Mouse (Mus musculus) gastrocnemius, postnatal 25 days (tissue): ENCODE measurements around the gene Eef1g. TPM values are rescaled to one million over a fixed set of nuclear protein-coding genes. Genes with fewer than 3 reads are reported as not detected.
"Not testable (repeated sequence)": the region's sequence is repeated elsewhere in the genome, so short reads cannot be mapped to it uniquely, and the experiment has no call there.

Experiments
- DNase-seq: peaks from one replicate; pipeline ENCODE4 v3.0.0; 2022
- total RNA-seq, 2 experiments: library from RNA; stranded (reverse); gene quantifications; 1 replicate in 1 of 2; 2 replicates in 1 of 2; pipeline ENCODE4 v1.2.3; 2021

Gene Eef1g
- total RNA-seq, 2 experiments from 2014 or later, result 464 to 492 TPM

DNA sequence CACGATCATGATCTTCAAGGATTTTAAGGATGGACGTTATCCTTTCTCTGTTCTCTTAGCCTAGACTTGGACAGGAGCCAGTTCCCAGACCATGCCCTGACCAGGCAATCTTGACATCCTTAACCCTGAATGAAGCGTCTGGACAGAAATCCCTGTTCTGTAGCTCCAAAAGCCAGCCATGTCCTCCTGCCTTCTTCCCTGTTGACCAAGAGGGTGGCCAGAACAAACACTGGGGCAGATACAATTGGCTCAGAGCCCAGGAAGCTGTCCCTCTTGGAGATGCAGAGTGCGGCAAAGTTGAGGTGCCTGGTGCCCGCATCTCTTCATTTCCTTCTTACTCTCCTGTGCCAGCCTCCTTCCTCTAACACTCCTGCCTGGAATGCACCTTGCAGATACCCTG, 19.1 kb downstream of the Eef1g start:
- DNase-seq, result no peak

DNA sequence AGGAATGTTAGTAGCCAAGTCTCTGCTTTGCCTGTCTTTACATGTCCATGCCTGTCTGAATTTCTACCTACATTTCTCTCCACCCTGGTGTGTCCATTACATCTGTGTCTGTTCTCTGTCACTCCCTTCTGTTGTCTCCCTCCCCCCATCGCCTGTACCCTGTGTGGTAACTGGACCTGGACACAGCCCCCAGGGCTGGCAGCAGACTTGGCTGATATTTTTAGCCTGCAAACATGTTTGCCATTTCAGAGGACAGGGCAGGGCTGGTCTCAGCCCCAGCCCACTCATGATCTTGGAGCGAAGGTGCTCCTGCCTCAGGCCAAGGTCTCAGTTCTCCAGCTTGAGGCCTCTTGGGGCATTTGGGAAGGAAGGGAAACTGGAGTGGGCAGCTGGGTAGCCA, 21.0 kb downstream of the Eef1g start:
- peak; percentile 85 for DNase-seq

DNA sequence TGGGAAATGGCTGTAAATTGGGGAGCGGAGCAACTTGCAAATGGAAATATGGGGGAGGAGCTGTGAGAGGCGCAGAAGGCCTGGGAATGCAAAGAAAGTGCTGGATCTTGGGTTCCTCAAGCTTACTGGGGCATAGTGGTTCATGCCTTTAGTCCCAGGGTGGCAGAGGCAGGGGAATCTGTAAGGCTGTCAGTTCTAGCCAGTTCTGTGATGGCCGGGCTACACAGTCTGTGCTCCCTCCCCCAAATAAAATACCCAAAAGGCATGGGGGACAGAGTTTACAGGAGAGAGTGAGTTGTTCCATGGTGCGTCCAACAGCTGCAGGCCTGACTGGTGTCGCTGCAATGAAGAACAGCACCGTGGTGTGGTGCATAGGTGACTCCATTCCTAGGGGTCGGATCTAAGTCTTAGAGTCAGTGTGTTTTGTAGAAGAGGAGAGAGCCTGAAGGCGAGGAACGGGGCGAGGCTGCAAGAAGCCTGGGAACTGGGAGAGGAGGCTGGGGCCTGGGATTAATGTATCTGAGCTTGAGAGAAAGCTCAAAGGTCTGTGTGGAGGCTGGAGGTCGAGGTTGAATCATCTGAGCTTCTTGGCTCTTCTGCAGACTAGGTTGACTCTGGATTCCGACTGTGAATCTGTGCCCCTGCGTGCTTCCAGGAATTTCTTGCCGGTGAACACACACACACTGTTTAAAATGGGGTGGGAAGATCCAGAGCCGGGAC, 21.7 kb downstream of the Eef1g start:
- no peak for DNase-seq

DNA sequence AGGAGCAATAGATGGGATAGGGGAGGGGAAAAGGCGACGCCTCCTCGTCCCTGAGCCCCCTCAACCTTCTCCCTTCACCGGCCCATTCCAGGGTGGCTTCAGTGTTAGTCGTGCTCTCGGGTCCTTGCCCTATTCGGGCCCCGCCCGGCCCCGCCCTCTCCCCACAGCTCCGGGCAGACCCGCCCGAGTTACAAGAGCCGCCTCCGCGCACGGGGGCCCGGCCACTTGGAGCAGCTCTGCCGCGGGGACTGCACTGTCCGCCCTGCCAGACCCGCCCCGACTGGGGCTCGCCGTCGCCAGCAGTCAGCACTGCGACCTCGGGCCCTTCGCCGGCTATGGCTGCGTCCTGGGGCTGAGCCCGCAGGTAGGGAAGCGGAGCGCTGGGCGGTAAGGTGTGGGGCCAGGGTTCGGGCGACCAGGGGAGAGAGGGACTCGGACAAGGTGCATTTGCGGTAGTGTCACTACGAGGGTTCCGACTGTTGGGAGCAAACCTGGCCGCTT, 22.3 kb downstream of the Eef1g start, which contains the start of gene Ahnak:
TSS of gene Ahnak (plus strand) at position 219 of the 501 bp plus-strand sequence.
- peak; percentile 92 for DNase-seq

DNA sequence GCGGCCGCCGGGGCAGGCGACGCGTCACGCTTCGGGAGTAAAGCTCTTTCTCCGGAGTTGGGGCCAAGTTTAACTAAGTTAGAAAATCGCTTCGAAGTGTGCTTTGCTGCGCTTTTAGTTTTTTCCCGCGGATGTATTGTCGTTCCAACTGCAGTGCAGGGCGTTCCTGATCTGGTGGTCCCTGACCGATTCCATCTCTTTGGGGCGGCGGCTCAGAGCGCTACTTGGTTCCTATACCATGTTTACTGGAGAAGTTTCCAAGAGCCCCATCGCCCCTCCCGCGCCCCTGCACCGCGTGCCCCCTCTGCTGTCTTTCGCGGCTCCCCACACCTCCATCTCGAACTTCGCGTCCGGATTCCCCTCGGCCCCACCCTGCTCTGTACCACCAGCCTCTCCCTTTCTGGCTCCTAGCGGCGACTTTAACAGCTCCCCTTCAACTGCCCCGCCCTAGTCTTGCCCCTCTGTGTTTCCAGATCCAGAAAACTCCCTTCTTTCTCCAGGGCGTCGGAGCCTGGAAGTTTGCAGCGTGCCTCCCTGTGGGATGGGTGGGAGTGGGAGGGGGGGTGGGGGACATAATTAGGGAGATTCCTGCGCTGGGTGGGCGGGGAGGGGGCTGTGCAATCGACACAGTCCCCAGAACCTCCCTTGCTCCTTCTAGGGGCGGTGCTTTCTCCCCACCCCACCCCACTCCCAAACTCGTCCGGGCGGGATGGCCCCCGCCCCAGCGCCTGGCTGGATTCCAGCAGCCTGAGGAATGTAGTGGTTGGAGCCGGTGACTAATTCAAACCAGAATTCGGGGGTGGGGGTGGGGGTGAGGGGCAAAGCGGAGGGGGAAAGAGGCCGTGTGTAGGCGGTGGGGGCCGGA, 23.0 kb downstream of the Eef1g start:
- DNase-seq, result peak; percentile 95

DNA sequence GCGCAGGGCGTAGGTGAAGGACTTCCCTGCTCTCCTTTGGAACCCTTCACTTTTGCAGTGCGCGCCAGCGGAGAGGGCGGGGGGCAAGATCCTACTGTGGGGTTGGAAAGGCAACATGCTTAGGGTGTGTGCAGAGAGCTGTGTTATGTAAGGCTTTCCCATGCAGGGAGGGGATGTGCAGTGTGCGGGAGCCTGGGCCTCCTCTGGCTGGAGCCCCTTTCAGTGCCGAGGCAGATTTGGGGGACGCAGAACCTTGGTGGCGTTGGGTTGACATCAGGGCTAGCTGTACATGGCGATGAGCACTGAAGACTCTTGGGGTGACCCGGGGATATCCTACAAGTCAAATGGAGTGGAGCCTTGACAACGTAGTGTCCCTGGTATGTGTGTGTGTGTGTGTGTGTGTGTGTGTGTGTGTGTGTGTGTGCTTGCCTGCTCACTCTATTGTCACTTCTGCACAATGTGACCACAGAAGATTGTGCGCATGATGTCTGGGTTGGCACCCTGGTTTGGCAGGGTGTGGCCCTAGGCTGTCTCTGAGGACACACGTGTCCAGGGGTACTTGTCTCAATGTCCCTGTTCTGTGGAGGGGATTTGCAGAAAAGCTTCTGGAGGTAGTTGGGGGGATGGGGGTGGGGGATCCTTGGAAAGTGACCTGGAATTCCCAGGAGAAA, 23.7 kb downstream of the Eef1g start:
- no peak for DNase-seq

DNA sequence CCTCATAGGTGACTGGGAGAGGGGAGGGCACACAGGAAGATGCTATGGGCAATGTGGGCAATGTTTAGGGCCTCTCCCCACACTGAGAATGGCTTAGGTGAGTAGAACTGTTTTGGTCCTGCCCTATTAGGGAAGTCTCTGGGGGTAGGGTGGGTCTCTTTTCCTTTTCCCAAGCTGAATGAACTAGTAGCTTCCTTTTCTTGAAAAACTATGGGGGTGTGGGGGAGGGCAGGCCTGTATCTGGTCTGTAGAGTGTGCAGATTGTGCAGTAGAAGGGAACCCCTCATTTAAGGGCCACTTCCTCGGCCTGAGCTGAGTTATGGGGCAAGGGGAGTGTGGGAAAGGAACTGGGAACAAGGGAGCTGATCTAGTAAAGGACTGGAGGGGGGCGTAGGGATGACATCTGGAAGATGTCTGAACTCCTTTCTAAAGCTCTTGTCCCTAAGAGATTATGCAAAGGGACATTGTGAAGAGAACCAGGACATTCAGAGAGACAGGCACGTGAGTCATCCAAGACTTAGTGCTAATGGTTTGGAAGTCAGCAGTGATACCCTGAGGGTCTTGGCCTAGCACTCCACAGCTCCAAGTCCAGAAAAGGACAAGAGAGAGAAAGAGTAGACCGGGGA, 24.5 kb downstream of the Eef1g start:
- no peak for DNase-seq

DNA sequence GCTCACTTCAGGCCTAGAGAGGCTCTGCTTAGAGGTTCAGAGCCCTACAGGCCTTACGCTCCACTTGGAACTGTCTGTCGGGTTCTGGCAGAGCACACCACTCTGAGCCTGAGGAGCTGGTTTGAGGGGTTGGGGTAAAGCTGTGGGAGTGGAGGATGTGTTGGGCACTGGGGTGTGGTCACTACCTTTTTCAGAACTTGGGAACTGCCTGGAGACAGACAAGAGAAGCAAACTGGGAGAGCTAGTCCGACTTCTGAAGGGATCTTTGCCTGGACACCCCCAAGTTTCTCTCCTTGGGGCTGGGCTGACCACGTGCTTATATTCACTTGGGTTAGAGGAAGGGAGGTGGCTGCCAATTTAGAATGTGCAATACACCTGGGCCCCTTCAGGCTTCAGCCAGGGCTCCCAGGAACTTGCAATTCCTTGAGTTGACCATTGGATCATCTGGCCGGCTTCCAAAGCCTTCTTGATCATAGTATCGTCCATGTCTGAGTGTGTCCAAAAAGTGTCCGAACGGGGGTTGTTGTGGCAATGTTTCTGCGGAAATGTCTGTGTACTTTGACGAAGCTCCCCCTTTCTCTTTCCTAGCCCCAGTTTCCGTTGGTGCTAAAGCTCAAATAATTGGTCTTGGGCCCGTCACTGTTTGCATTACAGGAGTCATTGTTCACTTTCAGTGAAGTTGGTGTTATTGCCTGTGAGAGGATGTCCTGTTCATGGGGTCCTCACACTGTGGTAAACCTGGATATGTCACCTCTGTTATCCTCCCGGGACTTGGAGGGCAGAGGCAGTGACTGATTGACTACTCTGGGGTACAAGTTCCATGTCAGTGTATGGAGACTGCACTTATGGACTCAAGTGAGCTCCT, 25.3 kb downstream of the Eef1g start:
- DNase-seq, result no peak

DNA sequence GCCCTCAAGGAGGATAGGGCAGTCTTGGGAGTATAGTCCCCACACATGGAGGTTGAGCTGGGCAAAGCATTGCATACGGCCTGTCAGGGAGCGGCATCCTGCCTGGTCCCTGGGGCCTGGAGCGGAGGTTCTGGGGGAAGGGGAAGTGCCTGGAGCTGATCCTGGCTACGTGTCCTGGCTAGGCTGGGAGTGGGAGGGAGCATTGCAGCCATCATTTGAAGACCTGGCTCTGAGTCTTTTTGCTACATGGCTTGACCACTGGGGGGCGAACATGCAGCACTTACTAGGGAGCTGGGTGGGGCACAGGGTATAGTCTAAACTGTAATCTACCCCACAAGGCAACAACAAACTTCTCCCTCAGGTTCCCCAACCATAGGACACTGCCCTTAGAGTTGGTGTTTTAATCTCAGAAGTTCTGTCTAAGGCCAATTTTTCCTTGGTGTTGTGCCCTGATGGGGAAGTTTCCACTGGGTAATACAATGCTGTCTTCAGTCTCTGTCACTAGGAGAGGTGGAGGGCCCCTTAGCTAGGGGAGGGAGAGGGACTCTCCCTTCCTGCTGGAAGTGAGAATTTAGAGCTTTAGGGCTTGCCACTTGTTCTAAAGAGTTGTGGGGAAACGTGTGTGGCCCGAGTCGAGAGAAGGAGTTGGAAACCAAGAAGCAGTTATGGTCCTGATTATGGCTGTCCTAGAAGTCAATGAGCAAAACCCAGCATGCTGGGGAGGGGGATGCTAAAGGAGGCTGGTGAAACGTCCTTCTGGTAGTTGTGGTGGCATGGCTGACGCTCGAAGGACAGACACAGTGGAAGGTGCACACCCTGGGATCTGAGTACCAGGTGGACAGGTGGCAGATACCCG, 26.2 kb downstream of the Eef1g start:
- DNase-seq, result peak; percentile 91

DNA sequence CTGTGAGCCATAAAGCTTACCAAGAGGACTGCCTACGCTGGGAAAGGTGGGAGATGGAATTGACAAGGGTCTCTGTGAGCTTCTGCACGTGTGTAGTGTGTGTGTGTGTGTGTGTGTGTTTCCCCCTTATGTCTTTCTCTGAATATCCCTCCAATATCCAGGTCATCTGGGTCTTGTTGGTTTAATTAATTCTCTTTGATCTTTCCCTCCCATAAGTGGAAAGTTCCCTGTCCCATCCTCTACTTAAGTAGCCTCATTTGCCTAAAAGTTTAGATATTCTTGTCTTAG, 26.7 kb downstream of the Eef1g start:
- no peak for DNase-seq

DNA sequence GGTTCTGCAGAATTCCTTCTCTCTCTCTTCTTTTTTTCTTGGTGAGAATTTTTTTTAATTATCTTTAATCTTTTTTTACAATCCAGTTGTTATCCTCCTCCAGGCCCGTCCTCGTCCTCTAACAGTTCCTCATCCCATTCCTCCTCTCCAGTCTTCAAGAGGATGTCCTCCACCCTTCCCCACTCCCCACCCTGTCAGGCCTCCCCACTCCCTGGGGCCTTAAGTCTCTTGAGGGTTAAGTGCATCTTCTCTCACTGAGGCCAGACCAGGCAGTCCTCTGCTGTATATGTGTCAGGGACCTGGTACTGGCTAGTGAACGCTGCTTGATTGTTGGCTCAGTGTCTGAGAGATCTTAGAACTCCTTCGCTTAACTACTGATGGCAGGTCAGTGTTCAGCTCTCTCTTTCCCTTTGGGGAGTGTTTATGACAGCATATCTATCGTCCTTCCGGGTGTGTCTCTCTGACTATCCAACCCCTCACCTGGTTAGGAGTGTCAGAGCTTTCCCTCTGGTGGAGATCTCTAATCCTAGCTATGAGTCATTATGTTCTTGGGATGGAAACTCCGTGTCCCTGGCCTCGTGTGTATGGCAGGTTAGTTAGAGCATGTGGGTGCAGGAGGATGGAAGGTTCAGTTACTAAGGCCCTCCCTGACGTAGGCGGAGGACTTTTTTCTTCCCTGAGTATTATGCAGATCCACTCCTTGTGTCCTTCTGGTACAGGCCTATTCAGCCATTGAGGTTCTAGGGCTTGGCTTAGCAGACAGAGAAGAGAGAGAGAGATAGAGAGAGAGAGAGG, 28.2 kb downstream of the Eef1g start:
- no peak for DNase-seq

DNA sequence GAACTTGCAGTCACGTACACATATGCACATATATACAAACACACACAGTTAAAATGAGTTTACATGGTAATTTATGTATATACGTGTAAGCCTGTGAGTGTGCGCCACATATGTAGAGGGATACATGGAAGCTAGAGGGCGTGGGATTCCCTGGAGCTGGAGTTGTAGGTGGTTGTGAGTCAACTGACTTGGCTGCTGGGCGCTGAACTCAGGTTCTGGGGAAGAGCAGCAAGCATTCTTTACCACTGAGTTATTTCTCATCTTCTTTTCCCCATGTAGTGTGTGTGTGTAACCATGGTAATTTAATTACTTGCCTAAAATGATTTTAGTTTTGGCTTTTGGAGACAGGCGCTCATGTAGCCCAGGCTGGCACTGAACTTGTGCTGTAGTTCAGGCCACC, 29.8 kb downstream of the Eef1g start:
- no peak for DNase-seq

DNA sequence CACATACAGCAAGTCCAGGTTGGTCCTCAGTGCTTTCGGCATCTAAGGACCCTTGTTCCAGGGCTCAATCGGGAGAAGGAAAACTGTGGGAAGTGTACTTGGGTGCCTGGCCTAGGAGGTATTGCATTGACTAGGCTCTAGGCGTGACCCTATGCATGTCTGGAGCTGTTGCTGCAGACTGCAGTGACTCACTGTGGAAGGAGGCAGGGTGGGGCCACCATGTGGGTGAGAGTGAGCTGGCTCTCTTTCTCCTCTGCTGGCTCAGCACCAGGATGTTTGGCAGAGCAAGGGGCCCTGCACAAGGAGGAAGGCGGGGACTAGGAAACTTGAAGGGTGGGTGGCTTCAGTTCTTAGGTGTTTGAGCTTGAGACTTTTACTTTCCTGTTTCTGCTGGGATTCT, 30.7 kb downstream of the Eef1g start:
- peak; percentile 91 for DNase-seq

DNA sequence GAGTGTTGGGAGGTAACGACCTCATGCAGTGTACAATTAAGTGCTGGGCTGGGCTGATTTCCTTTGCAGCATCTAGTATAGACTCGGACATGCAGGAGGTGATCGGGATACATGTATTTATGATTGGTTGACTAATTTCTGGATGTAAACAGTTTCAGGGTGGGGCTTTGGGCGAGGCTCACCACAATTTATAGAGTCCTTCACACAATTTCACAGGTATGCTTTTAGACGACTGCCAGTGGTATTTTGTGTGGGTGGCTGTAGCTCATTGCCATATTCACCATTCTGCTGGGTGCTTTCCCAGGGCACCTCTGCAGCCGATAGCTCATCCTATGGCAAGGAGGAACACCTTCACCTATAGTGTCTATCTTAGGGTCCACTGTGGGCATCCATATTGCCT, 31.7 kb downstream of the Eef1g start:
- no peak for DNase-seq

DNA sequence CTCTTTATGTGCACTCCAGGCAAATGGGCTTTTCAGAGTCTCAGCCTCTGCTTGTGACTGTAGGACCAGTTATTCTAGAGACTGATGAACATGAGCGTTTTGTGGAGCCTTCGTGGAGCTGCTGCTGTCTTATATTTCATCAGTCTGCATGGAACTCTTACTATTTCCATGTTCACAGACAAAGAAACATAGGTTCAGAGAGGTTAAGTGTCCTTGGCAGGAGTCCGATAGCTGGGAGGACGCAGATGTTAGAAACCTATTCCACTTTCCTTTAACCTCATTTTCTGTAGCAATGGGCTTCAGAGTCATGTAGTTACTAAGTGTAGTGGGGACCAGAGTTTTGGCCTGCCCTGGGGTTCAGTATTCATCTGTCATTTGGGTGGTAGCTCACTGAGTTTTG, 32.4 kb downstream of the Eef1g start:
- no peak for DNase-seq

DNA sequence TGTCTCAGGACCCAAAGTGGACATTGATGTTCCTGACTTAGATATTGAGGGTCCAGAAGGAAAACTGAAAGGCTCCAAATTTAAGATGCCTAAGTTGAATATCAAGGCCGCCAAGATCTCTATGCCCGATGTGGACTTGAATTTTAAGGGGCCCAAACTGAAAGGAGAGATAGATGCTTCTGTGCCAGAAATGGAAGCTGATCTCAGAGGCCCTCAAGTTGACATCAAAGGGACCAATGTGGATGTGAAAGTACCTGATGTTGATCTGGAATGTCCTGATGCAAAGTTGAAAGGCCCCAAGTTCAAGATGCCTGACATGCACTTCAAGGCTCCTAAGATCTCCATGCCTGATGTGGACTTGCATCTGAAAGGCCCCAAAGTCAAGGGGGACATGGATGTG, 40.1 kb downstream of the Eef1g start:
- DNase-seq, result not testable (repeated sequence)

DNA sequence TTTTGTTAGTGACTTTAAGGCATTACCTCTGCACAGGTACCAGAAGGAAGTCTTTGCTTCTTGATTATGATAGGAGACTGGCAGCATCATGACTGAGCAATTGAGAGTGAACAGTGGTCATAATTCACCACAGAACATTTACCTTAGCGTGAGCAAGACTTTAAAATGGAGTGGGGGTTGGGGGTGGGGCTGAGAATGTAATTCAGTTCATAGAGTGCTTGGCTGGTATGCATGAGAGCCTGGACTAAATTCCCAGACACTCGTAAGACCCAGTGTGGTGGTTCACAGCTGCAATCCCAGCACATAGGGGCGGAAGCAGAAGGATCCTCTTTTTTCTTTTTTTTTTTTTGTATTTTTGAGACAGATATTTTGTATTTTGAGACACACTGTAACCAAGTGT, 52.5 kb downstream of the Eef1g start:
- DNase-seq, result no peak

DNA sequence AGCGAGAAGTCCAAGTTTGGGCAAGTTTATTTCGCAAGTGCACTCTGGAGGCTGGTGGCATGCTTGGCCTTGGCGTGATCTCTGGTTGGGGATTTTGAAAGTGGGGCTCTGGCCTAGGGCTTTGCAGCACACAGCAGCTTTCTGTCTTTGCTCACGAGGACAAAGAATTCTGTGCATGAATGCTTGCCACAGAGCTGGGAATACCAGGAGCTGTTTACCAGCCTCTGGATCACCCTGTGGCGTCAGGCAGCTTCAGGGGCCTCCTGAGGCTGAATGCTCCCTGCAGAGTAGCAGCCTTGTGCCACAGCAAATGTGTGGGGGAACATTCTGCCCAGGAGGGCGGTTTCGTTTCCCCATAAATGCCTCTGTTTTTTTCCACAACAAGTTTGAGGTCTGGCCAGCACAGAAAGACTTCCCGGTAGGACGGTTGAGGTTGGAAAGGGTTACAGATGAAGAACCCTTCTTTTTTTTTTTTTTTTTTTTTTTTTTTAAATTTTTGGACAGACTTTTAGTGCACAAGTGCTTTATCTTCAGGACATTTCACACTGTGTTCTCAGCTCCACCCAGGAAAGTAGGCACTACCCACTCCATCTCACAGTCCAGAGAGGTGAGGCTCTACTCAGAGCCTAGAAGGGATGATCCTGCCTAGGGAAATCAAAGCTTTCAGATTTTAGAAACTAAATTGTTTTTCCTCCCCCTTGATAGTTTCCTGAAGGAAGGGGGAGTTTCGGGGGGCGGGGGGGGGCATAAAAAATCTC, 56.4 kb downstream of the Eef1g start:
- DNase-seq, result peak; percentile 48
